Mouse (Mus musculus): ENCODE data around the gene Plcd1.

- TF ChIP-seq CTCF (IDR thresholded peaks at IDR 0.05; ENCODE audit: extremely low read depth, insufficient read length, insufficient replicate concordance, low read depth, low read length): no peak
- no peak for TF ChIP-seq POLR2A (IDR thresholded peaks at IDR 0.05; ENCODE audit: low read depth, low read length)
Observed at GRCm38 (mm10) chr9:119063036-119063644, 30.2 kb downstream of the Plcd1 start.

Measured in small intestine, adult 2 months (tissue).